Mouse (Mus musculus) urinary bladder, adult 18-20 months (tissue): ENCODE measurements around the gene Psme3.

Experiments
- DNase-seq, 2 experiments: peaks; one replicate each; pipeline ENCODE4 v3.0.0; 2022; ENCODE audit warnings: low spot score in 2 of 2, mixed read lengths in 2 of 2

Psme3 gene

DNA sequence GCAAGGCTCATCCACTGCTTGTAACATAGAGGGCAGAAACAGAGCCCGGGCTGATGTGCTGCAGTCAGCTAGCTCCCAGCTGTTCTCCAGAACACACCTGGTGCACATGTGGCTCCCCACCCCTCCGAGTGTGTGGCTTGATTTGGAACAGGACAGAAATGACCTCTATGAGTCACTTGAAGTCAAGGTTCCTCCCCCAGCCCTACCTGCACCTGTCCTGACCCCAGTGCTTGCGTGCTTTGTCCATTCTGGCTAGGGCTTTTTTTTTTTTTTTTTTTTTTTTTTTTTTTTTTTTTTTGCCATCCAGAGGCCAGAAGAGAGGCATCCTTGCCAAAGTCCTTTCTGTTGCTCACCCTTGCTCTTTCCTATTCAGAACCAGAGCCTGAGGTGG lies 35.7 kb downstream of the Psme3 start:
- no peak for DNase-seq

DNA sequence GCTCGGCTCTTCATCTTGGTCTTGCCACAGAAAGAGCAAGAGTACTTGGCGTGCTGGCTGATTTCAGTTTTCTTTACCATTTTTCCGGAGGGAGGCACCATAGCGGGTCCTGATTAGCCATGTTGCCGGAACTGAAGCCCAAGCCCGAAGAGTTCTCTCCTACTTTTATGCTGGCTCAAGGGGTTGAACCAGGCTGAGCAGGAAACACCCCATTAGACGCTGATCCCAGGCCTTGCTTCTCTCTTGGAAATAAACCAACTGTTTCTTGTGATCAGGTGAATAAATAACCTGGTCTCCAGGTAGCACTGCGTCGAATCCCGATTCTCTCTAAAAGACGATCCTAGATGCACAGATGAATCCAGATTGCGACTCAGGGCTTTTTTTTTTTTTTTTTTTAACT lies 37.4 kb downstream of the Psme3 start:
- no peak for DNase-seq

DNA sequence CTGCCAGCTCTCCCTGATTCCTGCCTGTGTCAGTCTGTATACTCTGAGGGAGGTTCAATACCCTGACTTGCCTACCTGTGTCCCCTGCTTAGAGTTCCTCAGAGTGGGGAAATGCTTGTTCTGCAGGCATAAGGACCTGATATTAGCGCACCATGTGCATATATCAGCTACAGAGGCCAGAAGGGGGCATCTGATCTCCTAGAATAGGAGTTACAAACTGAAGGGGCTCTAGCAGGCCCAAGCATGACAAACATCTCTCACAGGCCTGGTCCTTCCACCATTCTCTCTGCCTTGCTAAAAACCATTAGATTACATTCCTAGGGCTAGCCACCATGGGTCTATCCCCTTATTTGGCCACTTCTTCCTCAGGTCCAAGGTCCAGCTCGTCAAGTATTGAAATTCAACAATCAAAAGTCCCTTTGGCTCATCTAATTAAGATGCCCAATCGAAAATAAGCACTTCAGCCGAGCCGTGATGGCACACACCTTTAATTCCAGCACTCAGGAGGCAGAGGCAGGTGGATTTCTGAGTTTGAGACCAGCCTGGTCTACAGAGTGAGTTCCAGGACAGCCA lies 38.5 kb downstream of the Psme3 start:
- no peak for DNase-seq

DNA sequence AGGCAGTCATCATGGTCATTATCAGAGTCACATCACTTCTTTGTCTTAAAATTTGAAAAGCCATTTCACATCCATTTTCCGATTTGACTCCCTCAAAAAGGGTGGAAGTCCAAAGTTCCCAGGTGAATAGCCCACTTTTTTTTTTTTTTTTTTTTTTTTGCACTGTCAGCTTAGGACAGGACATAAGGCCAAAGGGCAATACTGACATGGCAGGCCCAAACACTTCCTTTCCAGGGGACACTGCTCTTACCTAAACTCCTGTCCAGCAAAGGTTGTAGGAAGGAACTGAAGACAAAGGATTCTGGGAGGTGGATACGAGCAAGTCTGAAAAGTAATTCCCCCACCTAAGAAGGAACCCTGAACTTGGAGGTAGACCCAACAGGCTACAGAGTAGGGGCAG lies 39.9 kb downstream of the Psme3 start:
- DNase-seq, result no peak

DNA sequence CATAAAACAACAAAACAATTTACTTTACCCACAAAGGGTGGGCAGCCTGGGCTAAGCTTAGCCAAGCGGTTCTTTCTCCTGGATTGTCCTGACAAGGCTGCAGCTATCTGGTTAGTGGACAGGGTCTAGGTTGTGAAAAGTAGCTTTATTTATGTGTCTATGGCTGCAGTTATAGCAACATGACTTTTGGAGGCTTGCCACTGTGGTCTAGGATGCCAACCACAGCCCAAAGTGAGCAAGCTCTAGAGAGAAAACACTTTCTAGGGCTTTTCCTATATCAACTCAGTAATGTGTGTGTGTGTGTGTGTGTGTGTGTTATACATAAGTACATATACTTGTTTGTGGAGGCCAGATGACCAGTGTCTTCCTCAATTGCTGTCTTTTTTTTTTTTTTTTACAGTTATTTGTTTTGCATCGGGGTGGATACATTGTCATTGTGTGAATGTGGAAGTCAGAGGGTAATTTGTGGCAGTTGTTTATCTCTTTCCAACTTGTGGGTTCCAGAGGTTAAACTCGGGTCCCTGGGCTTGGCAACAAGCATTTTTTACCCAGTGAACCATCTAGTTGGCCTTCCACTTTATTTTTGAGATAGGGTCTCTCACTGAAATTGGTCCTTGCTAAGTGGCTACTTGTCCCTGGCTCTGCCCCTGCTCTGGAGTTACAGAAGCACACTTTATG lies 41.6 kb downstream of the Psme3 start:
- no peak for DNase-seq

DNA sequence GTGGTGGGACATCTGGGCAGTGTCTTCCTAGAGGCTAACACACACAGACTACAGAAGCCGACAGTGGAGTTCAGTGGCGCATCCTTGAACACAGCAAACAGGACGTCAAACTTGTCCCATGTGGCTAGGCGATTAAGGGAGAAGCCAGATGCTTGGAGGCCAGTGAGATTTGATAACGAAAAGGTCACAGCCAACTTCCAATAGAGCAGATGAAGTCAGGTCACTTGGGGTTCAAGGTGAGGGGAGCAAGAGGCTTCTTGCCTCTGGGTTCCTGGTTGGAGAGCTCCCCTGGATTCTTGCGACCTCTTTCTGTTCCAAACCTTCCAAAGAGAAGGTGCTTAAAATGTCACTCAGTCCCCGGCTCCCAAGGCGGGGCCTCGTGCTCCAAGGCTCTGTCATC lies 43.8 kb downstream of the Psme3 start:
- no peak for DNase-seq

DNA sequence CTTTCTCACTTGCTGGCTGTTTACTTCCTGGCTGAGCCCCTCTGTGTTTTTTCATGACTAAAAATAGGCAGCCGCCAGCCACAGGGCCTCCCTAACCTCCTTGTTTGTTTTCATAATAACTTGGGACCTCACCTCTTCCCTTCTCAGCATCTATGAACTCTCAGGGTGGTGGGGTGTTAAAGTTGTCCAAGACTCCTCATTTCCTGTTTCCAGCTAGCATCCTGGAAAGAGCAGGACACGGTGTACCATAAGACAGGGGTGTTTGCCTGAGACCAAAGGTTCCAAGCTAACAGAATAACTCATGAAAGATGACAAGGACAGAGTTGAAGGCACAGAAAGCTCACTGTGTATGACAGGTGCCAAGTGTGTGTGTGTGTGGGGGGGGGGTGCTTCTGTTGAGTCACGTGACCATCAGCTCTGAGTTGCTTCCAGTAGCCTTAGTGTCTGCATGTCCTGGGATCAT lies 44.7 kb downstream of the Psme3 start:
- DNase-seq, result no peak

DNA sequence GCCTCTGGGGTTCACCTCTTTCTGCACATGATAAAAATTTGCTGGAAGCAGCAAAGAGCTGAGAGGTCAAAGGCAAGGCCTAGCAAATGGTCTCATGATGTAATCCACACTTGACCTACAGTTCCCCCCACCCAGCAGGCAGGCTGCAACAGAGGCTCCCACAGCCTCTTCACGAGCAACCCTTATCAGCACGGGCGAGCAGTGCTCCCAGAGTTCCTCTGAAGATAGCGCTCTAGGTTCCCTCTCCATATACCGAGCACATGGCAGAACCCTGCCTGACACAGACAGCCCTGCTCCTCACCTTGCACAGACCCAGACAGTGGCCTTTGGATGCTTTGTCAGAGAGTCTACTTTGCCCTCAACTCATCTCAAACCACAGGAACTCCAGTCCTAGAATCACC lies 48.5 kb downstream of the Psme3 start:
- no peak for DNase-seq

DNA sequence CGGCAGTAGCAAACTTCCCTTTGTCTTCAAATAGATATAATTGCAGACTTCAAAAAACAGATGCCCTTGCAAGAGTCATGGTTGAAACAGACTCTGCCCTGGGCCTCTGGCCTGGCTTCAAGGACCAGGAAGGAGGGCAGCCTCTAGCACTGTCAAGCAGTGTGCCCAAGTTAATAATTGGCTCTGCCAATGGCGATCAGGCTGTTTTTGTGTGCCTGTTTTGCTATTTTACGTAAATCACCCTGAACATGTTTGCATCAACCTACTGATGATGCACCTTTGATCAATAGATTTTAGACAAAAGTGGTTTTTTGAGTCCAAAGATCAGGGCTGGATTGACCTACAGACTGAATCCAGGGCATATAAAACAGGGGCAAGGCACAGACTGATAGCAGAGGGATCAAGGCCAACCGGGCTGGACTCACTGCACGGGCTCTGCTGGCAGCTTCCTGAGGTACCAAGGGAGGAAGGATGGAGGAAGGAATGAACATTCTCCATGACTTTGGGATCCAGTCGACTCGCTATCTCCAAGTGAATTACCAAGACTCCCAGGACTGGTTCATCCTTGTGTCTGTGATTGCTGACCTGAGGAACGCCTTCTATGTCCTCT lies 51.4 kb downstream of the Psme3 start, which contains the start of gene G6pc:
TSS of gene G6pc (plus strand) at position 236 of the 610 bp plus-strand sequence.
- no peak for DNase-seq

DNA sequence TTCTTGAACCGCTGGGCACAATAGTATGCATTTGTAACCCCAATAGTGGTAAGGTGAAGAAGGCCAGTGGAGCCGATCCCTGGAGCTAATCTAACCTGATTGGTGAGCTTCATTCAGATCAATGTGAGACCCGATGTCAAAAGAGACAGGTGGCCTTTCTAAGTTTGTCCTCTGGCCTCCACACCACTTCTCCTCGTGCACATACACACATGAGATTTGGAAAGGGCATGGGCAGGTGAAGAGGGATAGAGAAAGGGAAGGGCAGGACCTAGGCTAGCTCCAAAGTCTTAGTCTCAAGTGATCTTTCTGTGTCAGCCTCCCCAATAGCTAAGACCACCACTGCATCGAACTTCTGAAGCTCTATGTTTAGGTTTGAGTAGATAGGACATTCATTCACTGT lies 54.1 kb downstream of the Psme3 start:
- DNase-seq, result no peak
